Mouse (Mus musculus) spleen, postnatal 0 days (tissue): Measurements from ENCODE around the gene Kcnmb1. TPM values are rescaled to one million over a fixed set of nuclear protein-coding genes. Genes with fewer than 3 reads are reported as not detected.

ENCODE experiments used
- polyA plus RNA-seq: library from polyadenylated mRNA; unstranded; fragments of >200 nt; fragmentation: Nextera tagmentation; extraction: Ambion mirVana; gene quantifications from 2 replicates; pipeline ENCODE4 v1.2.1, GENCODE M21; 2015

Kcnmb1 gene
- 0.08 TPM in 2 replicates for polyA plus RNA-seq

GRCm38 (mm10) chr11:33962688-33963407, at the start of gene Kcnmb1:
Gene Kcnmb1 (plus strand): TSS chr11:33963013.

GRCm38 (mm10) chr11:33992938-33993337, 30.1 kb downstream of the Kcnmb1 start, which contains the start of gene Kcnip1:
Gene Kcnip1 (minus strand): TSS chr11:33993152.

Other genes starting within 250 kb of the Kcnmb1 start
- gene Kcnip1, start 30.1 kb downstream of the Kcnmb1 start, polyA plus RNA-seq = 0.28 and 0.34 TPM in 2 replicates
- gene Lcp2, start 83.9 kb downstream of the Kcnmb1 start, polyA plus RNA-seq = 11.8 and 15.7 TPM in 2 replicates
- gene 4930469K13Rik, start 135.5 kb downstream of the Kcnmb1 start, polyA plus RNA-seq = not detected in 2 replicates
- gene Foxi1, start 245.1 kb downstream of the Kcnmb1 start, polyA plus RNA-seq = not detected in 2 replicates